ENCODE assay signal across 8 mouse cellular contexts in genomic region chr17:35667334-35668065, GRCm38 (mm10). TPM values are rescaled to one million over a fixed set of nuclear protein-coding genes. Genes with fewer than 3 reads are reported as not detected.
A peak's percentile ranks its signal among the peaks of the same experiment; 100 is the strongest.
DNase-seq lines count a peak whose midpoint lies in the region; ATAC-seq lines count a peak whose summit lies in the region.

Gene Vars2, minus strand, starts transcription at chr17:35667592.

- H3K36me3 ChIP-seq in forebrain, embryonic 11.5 days (ENCODE audit: control insufficient read depth, insufficient read depth, low read length): no peaks in the 10 kb centered on the region
- peaks cover 3% of the 10 kb centered on the region; the same call in 1 of the 2 replicates for H3K36me3 ChIP-seq in heart, embryonic 16.5 days (ENCODE audit: control insufficient read depth, insufficient read depth)
- H3K36me3 ChIP-seq in liver, embryonic 15.5 days (replicated peaks): peaks cover 10% of the 10 kb centered on the region; the same call in 1 of the 2 replicates
- H3K36me3 ChIP-seq in neural tube, embryonic 12.5 days: peaks cover 26% of the 10 kb centered on the region

- H3K9me3 ChIP-seq in forebrain, embryonic 11.5 days (ENCODE audit: control insufficient read depth, low read length): no peaks in the 10 kb centered on the region
- no peaks in the 10 kb centered on the region for H3K9me3 ChIP-seq in heart, embryonic 16.5 days (replicated peaks; ENCODE audit: control insufficient read depth, low read length)
- no peaks in the 10 kb centered on the region for H3K9me3 ChIP-seq in liver, embryonic 15.5 days (replicated peaks)
- no peaks in the 10 kb centered on the region for H3K9me3 ChIP-seq in neural tube, embryonic 12.5 days

- H3K27me3 ChIP-seq in forebrain, embryonic 11.5 days (ENCODE audit: control insufficient read depth, insufficient read depth, low read length): no peaks in the 10 kb centered on the region
- no peaks in the 10 kb centered on the region for H3K27me3 ChIP-seq in heart, embryonic 16.5 days (ENCODE audit: control insufficient read depth, insufficient read depth, low read length)
- no peaks in the 10 kb centered on the region for H3K27me3 ChIP-seq in liver, embryonic 15.5 days
- no peaks in the 10 kb centered on the region for H3K27me3 ChIP-seq in neural tube, embryonic 12.5 days (replicated peaks)

- ATAC-seq in forebrain, embryonic 11.5 days (replicated peaks; ENCODE audit: low FRiP score): peak; percentile 86
- ATAC-seq in heart, embryonic 16.5 days (replicated peaks; ENCODE audit: extremely low read depth, insufficient read depth, low FRiP score): peak; percentile 86
- peak; percentile 86 for ATAC-seq in liver, embryonic 15.5 days (ENCODE audit: insufficient read depth)
- peak; percentile 89 for ATAC-seq in neural tube, embryonic 12.5 days (ENCODE audit: low FRiP score, low read depth)

- peak within 1 kb of the TSS; percentile 85 for H3K9ac ChIP-seq in forebrain, embryonic 11.5 days (ENCODE audit: low read length)
- peak within 1 kb of the TSS; percentile 95 for H3K9ac ChIP-seq in heart, embryonic 16.5 days (ENCODE audit: low read length)
- H3K9ac ChIP-seq in liver, embryonic 15.5 days: peak within 1 kb of the TSS; percentile 84
- peak within 1 kb of the TSS; percentile 73 for H3K9ac ChIP-seq in neural tube, embryonic 12.5 days

- peak within 1 kb of the TSS; percentile 69 for H3K4me3 ChIP-seq in forebrain, embryonic 11.5 days (ENCODE audit: low read depth, low read length)
- peak within 1 kb of the TSS; percentile 85 for H3K4me3 ChIP-seq in heart, embryonic 16.5 days (ENCODE audit: low read length)
- H3K4me3 ChIP-seq in liver, embryonic 15.5 days (replicated peaks): peak within 1 kb of the TSS; percentile 86
- H3K4me3 ChIP-seq in neural tube, embryonic 12.5 days: peak within 1 kb of the TSS; percentile 73

- under 1% methylated on average over 61 of the region's 61 CpGs for WGBS in forebrain, embryonic 11.5 days
- WGBS in heart, embryonic 16.5 days: under 1% methylated on average over 61 of the region's 61 CpGs
- WGBS in liver, embryonic 15.5 days (ENCODE audit: insufficient replicate concordance): under 1% methylated on average over 61 of the region's 61 CpGs
- WGBS in neural tube, embryonic 12.5 days: under 1% methylated on average over 61 of the region's 61 CpGs

- DNase-seq in CD8-positive naive resting alpha-beta T cell, adult 2 months (ENCODE audit: low read depth in 2 of 2, low spot score in 2 of 2): peak; percentile 95 to 98
- peak; percentile 93 for DNase-seq in c-Kit-positive CD71-negative TER-119-negative erythroid progenitor cells, embryonic 14.5 days (ENCODE audit: low read depth)
- peak; percentile 98 for DNase-seq in forebrain, embryonic 11.5 days (ENCODE audit: low spot score)
- peak; percentile 97 to 98 for DNase-seq in kidney, postnatal 36 days
- DNase-seq in telencephalon, adult 2 months (ENCODE audit: low read depth, low spot score): peak; percentile 87

- H3K4me2 ChIP-seq in forebrain, embryonic 11.5 days (ENCODE audit: low read depth, low read length, severe bottlenecking): peak within 1 kb of the TSS; percentile 92
- H3K4me2 ChIP-seq in heart, embryonic 16.5 days (ENCODE audit: low read depth, low read length): peak within 1 kb of the TSS; percentile 97
- peak within 1 kb of the TSS; percentile 97 for H3K4me2 ChIP-seq in liver, embryonic 15.5 days
- peak within 1 kb of the TSS; percentile 89 for H3K4me2 ChIP-seq in neural tube, embryonic 12.5 days (replicated peaks)

- H3K4me1 ChIP-seq in forebrain, embryonic 11.5 days (replicated peaks; ENCODE audit: control insufficient read depth, insufficient read depth, low read length): 0 out of 2 replicates have a peak, but pooled peaks cover 4% of the 10 kb centered on the region
- peaks cover 10% of the 10 kb centered on the region for H3K4me1 ChIP-seq in heart, embryonic 16.5 days (ENCODE audit: control insufficient read depth, insufficient read depth, low read length)
- peaks cover 20% of the 10 kb centered on the region for H3K4me1 ChIP-seq in liver, embryonic 15.5 days (replicated peaks)
- H3K4me1 ChIP-seq in neural tube, embryonic 12.5 days: peaks cover 20% of the 10 kb centered on the region

- peak within 1 kb of the TSS; percentile 71 for H3K27ac ChIP-seq in forebrain, embryonic 11.5 days (ENCODE audit: low read depth, low read length)
- H3K27ac ChIP-seq in heart, embryonic 16.5 days (ENCODE audit: low read length): peak within 1 kb of the TSS; percentile 80
- peak within 1 kb of the TSS; percentile 69 for H3K27ac ChIP-seq in liver, embryonic 15.5 days (replicated peaks)
- H3K27ac ChIP-seq in neural tube, embryonic 12.5 days: peak within 1 kb of the TSS; percentile 53; the same call in 1 of the 2 replicates

RNA-seq across cellular contexts. Expression of gene Vars2, which starts in this region (rescaled TPM):
- polyA plus RNA-seq in forebrain, embryonic 11.5 days (2014; fragmentation: Nextera tagmentation; extraction: Ambion mirVana): 16.2 and 19.5 TPM in 2 replicates
- polyA plus RNA-seq in heart, embryonic 16.5 days (2015; fragmentation: Nextera tagmentation; extraction: Ambion mirVana): 12.8 and 17.1 TPM in 2 replicates
- polyA plus RNA-seq in liver, embryonic 15.5 days (2015; fragmentation: Nextera tagmentation; extraction: Ambion mirVana): 6.1 and 6.5 TPM in 2 replicates
- 14.9 and 15.2 TPM in 2 replicates for polyA plus RNA-seq in neural tube, embryonic 12.5 days (2016; fragmentation: Nextera tagmentation; extraction: Ambion mirVana)

Comparison
In these comparisons a context has a peak if more than half of its experiments do, and no peak if none do; other contexts are left out.
1. Peak in every context shown above with its lines: DNase-seq, ATAC-seq, H3K4me3 ChIP-seq and H3K27ac ChIP-seq.